Mouse (Mus musculus) right cerebral cortex, postnatal 4 days (tissue): ENCODE results near the gene Efna1.

Experiments used
- DNase-seq: peaks from one replicate; pipeline ENCODE4 v3.0.0-alpha.2; 2022

Gene Efna1

DNA sequence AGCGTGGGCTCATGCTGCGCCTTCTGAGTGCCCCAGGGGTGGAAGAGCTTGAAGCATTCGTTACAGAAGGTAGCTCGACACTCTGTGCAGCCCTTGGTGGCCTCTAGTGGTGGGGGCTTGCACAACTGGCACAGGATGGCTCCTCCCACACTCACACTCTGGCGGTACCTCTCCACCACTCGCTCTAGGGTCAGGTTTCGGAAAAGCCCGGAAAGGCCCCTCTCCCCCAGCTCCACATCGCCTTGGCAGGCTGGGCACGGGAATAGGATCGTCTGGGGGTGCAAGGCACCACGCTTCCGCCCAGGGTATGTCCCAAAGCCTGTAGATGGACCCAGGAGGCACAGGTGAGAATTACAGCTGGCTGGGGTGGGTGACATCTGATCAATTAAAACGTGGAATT is 37.3 kb downstream of the Efna1 start:
- peak; percentile 35 for DNase-seq

DNA sequence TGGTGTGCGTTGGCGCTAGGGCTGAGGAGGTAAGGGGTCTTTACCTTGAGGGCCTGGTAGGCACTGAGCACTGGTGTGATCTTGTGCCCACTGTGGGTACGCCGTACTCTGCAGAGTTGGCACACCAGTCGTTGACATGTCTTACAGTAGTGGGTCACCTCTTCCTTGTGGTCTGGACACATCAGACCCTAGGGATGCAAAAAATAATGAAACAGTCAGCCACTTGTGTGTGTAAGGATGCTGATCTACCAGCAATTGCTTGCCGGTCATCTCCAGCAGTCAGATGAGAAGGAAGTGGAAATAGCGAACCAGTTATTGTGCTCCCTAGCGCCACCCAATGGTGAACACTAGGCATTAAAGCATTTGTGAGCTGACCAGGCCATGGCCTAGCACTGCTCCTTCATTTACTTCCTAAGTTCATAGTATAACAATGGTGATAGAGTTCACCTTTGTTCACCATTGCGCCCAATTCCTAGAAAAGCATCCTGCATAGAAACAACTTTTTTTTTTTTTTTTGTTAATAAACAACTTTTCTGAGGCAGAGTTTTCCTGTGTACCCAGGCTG is 38.5 kb downstream of the Efna1 start:
- peak; percentile 72 for DNase-seq

DNA sequence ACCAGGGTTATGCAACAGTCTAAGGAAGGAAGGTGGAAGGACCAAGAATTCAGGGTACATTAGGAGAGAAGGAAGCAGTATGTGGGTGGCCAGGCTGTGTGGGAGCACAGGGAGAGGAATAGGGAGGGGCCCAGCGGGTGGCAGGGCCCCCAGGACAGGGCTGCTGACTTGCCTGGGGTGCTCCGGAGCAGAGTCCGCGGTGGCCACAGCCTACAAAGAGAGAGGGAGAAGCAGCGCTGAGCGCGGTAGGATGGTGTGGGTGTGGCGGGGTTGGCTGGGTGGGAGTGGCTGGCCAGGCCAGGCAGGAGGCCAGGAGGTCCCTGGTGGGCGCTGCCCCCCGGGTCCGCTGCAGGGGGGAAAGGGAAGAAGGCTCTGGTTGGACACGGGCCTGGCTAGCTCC is 42.4 kb downstream of the Efna1 start:
- no peak for DNase-seq

DNA sequence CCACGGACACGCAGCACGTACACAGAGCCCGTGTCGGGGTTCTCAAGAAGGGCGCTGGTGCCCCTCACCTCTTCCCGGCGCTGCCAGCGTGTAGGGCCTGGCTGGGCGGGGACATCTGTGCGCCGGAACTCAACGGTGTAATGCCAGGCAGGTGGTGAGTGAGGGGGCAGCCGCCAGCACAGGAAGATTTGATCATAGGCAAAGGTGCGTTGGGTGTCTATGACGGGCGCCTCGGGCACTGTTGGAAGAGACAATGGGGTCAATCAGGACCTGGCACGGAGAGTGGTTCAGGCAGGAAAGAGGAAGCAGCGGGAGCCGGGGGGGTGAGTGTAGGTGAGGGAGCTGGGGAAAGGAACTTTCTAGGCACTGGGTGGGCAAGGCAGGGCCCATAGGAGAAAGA is 43.3 kb downstream of the Efna1 start:
- DNase-seq, result no peak

DNA sequence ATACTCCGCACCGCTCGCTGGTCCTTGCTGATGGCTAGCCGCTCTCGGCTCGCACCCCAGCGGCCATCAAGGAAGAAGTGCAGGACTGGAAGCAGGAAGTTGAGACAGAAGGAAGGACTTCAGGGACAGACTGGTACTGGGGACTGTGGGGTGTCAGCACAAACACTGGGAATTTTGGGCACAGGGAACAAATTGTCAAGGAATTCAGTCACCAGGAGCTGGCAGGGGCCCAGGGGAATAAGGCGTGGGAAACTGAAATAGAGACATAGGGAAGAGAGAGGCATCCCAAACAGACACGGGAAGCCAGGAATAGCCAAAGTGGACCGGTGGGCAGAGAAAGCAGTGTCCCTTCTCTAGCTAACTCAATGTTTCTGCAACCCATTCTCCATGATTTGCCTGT is 44.4 kb downstream of the Efna1 start:
- DNase-seq, result no peak

DNA sequence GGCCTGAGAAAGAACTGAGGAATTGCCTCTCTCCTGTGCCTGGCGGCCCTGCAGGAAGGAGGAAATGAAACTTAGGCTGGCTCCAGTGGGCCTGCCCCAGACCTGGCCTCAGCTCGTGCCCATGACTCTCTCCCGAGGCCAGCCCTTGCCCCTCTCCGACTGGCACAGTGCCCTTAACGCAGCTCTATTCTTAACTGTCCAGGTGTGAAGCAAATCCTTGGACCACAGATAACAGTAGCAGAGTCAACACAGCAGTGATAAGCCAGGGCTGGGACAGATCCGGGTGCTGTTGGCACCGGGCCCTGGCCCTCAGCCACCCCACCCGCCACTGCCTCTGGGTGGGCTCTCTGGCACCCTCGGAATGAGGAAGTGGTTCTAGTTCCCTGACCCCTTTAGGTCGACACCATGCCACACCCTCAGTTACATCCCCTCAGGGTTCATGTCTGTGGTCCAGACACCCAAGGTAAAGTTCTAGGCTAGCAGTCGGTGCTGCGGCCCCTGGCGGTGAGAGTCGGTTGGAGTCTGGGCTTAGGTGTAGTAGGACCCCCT is 47.3 kb downstream of the Efna1 start:
- DNase-seq, result no peak

DNA sequence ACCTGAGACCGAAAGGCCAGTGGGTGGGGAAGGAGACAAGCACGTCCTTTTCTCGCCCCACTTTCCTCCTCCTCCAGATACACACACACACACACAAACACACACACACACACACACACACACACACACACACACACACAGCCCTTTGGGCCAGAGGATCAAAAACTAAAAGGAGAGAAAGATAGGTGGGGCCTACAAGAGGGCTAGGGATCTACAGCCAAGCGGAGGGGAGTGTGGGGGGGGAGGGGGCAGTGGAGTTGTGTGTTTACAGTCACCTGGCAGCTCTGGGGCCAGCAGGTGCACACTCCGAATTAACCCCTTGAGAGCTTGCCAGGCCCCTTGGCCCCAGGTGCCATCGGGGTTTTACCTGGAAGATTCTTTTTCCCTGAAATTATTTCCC is 48.3 kb downstream of the Efna1 start:
- DNase-seq, result no peak

DNA sequence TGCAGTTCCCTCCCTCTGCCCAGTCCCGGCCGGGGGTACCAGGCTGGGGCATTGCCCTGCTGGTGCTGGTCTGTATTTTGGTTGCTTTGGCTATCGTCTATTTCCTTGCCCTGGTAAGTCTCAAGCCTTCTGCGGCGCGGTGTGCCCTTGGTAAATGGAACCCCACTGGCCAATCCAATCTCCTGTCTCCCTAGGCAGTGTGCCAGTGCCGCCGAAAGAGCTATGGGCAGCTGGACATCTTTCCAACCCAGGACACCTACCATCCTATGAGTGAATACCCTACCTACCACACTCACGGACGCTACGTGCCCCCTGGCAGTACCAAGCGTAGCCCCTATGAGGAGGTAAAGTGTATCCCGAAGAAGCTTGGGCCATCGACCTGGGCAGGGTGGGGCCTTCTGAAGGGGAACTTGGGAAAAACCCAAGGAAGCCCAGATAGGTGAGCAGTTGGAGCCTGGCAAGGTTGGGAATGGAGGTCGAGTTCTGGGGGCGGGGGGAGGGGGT is 49.1 kb downstream of the Efna1 start:
- DNase-seq, result no peak

DNA sequence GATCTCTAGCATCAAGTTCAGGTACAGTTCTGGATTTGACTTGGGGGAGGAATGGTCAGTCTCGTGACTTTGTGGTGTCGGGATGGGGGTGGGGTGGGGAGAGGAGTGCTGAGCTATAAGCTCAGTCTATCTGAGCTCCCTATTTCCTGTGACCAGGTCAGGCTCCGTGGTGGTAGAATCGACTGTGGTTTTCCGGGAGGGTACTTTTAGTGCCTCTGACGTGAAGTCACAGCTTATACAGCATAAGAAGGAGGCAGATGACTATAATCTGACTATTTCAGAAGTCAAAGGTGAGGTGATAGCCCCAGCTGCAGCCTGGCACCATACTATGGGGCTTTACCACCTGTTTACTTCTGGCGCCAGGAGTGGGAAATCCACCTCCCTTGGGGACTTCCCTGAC is 49.6 kb downstream of the Efna1 start:
- no peak for DNase-seq

DNA sequence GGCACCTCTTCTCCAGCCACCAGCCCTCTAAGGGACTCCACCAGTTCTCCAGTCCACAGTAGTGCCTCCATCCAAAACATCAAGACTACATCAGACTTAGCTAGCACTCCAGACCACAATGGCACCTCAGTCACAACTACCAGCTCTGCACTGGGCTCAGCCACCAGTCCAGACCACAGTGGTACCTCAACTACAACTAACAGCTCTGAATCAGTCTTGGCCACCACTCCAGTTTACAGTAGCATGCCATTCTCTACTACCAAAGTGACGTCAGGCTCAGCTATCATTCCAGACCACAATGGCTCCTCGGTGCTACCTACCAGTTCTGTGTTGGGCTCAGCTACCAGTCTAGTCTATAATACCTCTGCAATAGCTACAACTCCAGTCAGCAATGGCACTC is 50.4 kb downstream of the Efna1 start:
- no peak for DNase-seq

DNA sequence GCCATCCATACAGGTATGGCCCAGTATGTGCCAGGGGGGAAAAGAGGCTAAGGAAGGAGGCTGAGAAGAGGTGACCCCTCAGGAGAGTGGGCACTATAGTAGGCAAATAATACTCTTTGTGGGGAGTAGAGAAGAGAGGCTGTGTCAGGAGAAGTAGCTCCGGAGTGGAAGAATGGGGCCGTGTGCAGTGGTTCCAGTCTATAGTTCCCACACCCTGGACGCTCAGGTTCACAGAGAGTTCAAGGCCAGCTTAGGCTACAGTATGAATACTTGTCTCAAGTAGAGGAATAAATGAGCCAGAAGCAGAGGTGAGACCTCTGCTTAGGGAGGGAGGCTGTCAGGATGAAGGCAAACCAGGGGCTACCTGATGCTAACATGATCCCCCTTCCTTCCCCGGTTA is 51.7 kb downstream of the Efna1 start:
- DNase-seq, result no peak

DNA sequence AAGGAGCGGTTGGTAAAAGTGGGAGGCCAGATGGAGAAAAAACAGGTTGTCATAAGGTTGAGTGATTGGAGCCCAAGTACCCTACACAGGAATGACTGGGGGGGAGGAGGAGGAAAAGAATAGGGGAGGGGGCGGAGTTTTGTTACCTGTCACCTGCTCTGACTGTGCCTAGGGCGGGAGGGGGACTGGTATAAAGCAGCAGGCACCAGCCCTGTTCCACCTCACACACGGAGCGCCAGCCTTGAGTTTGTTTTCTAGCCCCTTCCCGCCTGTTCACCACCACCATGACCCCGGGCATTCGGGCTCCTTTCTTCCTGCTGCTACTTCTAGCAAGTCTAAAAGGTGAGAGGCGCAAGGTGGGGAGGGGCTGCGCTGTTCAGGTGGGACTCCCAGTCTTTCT is 52.1 kb downstream of the Efna1 start, which contains the start of gene Muc1:
TSS of gene Muc1 (plus strand) at position 222 of the 400 bp plus-strand sequence.
- DNase-seq, result no peak

DNA sequence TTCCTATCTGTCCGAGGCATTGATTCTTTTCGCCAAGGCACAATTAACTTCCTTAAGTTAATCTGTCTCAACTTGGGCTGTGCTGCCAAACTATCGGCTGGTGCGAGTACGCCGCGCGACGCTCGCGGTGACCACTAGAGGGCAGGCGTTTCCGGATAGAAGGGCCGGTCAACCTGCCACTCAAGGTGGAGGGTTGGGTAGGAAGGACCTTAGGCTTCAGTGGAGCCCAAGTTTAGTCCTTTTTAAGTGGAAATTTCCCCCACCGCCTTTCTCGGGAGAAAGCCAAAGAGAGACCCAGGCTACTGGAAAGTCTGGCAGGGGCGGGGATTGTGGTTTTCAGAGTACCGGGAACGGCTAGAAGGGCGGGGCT is 52.8 kb downstream of the Efna1 start:
- DNase-seq, result peak; percentile 88

DNA sequence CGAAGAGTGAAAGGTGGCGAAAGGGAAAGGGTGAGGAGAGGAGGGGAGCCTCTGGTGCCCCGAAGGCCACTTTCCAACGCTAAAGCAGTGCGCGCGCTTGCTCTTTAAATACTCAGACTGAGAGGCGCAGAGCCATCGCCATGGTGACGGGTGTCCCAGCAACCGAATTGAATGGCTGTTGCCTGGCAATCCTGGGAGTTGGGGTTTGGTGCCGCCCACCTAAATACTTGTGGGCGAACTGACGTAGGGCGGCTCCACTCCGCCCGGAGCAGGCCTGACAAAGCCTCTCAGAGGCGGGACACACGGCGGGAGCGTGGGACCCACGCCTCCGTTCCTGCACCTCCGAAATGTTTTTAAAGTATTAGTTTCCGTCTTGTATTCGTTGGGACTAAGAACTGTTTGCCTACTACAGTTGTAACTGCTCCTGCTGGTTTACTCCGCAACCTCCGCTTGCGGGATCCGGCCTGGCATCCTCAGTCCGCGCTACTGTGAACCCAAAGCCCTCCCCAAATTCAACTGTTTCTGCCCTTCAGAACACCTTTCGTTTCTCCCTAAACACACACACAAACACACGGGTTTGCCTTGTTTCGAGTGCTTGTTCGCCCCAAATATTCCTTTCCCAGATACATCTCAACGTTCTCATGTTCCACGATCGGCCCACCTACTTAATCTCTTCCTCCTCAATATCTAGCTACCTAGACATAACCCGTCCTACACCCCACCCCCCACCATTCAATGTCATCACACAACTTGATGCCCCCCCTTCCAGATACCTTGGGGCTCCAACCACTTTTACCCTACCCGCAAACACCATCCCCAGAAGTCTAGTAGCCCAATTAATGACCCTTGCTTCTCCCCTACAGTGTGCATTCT is 53.4 kb downstream of the Efna1 start:
- DNase-seq, result peak; percentile 85

DNA sequence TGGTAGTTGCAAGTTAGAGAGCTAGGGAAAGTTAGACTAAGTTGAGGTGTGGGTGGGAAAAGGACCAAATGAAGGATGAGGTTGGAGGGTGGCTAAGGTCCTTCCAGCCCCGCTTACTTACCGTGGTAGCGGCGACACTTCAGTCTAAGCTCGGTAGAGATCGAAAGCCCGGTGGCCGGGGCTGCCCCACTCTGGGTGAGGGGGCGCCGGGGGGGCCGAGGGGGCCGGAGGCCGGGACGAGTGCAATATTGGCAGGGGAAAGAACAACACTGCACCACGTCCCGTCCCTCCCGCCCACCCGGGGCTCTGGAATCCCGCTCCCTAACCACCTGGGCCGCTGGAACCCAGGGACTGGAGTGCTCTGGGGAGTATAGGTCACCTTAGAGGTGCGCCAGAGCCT is 54.0 kb downstream of the Efna1 start, which contains the start of gene Mtx1:
TSS of gene Mtx1 (minus strand) at position 189 of the 400 bp plus-strand sequence.
- no peak for DNase-seq

DNA sequence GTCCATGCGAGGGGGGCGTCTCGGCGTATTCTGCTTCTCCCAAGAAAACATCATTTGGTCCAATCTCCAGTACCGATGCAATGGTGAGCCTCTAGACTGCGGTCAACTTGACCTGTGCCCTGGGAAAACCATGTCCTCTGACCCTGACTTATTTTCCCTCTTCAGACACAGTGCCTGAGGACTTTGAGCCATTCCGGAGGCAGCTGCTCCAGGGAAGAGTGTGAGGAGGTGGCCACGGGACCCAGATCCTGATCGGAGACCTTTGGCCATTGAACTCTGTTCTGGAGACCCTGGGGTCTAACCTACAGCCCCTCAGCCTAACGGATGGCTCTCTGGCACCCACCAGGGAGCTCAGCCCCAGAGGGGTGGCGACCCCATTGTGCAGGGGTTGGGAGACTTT is 54.6 kb downstream of the Efna1 start:
- no peak for DNase-seq

DNA sequence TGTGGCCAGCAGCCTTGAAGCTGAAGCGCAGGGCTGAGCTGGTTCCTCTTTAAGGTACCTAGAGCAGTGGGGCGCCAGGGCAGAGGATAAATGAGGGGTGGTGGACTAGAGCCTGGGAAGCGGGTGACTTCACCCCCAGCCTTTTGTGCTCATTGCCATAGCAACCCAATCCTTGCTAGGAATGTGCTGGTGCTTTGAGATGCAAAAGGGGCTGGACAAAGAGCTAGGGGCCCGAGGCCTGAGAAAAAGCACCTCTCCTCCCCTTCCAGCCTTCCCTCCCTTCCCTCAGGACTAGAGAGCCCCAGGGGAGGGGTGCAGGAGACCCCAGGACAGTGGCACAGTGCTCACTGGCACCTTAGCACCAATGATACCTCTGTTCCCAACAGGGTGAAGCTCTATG is 55.0 kb downstream of the Efna1 start:
- DNase-seq, result no peak

DNA sequence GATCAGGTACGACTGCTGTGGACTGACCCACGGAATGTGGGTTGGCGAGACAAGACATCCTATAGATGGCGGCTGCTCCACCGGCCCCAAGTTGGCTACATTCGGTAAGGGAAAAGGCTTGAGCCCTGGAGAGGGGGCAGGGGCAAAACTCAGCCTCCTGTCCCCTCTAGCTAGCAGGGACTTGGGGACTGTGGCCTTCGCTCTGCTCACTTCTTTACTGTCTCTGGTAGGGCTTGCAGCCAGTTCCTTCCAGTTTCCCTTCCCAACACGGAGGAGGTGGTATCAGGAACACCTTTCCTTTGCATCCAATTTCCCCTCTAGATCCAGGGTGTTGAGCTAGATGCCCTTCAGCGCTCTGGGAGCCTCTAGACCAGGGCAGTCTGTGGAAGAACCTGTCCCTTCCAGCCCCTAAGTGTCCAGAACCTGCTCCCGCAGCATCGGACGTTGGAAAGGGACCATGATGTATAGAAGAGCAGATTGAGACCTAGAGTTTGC is 55.6 kb downstream of the Efna1 start:
- DNase-seq, result no peak

DNA sequence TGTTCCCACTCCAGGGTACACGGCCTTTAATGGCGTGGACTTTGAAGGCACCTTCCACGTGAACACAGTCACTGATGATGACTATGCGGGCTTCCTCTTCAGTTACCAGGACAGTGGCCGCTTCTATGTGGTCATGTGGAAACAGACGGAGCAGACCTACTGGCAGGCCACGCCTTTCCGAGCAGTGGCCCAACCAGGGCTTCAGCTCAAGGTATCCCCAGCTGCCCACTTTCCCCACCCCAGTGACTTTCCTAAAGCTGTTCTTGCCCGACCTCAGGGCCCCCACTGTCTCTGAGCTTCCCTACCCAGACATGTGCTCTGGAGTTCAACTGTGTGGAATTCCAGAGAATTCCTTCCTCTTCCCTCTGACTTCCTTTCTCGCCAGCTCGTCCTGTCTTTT is 56.1 kb downstream of the Efna1 start:
- DNase-seq, result no peak
